Mouse (Mus musculus) neural tube, embryonic 10.5 days (tissue): ENCODE measurements at regions not wholly inside any gene's neighbourhood (a gene's known extent, or its start where the extent isn't known, plus 50 kb on each side); places are given as distances from the start of the nearest gene placed in this dataset.

Experiments
- DNase-seq: peaks from one replicate; pipeline ENCODE4 v3.0.0-alpha.2; 2017; ENCODE audit warnings: low spot score; ENCODE audit errors: extremely low spot score

DNA sequence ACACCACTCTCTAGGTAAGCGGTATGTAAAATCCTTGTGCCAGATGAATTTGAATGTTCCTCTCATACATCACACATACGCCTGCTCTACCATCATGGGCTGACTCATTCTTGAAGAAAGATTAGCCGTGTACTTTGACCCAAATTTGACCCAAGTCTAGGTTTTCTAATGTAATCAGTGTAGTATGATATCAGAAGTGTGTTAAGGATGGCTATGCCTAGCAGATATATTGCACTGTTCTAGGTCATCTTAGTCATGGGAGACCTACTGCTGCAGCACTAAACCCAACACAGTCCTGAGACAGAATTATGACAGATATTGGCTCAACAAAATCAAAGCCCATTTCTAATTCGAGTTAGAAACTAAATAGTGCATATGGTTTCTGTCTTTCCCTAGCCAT lies 255.1 kb downstream of the Fam49a start:
- no peak for DNase-seq

- no peak for DNase-seq
Observed at GRCm38 (mm10) chr12:12510764-12511163, 248.8 kb downstream of the Fam49a start.

GRCm38 (mm10) chr12:12509164-12509937 lies 247.4 kb downstream of the Fam49a start:
- DNase-seq, result no peak

DNA sequence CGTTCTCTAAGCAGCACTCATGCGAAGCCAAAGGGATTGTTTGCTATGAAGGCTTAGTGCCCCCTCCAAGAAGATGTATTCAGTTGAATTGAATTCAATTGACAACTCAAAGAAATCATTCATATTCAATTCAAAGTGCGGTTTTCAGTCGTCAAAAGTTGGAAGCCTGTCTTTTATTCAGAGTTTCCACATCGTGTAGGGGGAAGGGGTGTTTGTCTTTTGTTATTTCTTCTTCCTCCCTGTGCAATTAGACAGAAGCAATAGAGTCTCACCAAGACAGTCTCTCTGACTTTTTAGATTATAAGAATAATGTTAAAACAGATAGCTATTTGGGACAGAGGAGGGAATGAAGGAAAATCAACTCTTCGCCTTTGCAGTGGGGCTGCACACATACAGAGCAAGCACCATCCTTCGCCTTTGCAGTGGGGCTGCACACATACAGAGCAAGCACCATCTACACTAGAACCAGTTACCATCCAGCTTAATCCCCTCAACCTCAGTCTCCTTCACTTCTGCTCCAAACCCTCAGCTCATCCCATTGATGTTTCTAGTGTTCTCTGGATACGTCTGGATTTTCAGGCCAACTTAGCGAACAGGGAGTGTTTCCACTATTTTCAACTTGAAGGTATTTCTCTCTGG lies 246.7 kb downstream of the Fam49a start:
- no peak for DNase-seq

- DNase-seq, result no peak
Observed at GRCm38 (mm10) chr12:12506671-12507070, 244.7 kb downstream of the Fam49a start.

GRCm38 (mm10) chr12:12505590-12505989 lies 243.7 kb downstream of the Fam49a start:
- DNase-seq, result no peak

DNA sequence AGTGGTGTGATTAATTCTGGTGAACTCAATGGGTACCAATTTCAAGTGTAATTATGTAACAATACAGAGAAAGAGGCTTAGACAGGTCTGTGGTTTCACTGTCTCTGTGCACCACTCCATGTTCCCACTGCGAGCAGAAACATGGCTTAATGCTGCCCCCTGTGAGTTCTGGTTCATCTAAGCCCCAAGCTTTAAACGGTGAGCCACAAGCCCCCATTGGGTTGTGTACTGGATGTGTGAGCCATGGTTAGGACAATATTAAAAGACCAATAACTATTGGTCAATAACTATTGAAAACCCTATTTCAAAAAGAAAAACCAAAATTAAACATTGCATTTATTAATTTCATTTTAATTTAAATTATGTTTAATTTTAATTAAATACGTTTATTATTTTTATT lies 238.0 kb downstream of the Fam49a start:
- DNase-seq, result no peak

GRCm38 (mm10) chr12:12498621-12499020 lies 236.7 kb downstream of the Fam49a start:
- DNase-seq, result no peak

DNA sequence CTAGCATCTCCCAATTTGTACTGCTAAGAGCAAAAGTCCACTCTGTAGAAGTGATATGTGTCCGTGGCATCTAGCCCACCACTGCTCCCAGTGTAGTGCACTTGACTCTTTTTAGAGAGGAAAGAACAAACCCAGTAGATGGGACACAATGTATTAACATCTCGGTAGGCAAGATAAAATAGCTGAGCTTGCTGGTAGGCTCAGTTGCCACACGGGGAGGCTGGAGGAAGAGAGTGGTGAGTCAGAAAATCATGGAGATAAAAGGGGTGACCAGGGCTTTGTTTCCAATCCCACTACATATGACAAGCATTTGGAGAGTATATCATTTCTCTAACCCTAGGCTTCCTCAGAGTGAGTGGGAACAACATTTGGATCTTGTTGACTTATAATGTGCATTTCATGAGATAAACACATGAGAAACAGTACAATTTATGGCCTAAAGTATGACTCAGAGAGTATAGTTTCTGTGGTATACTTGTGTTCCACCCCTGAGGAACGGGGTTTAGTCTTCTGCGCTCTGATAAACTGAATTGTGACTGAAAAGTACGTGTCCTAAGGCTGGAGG lies 235.4 kb downstream of the Fam49a start:
- no peak for DNase-seq

DNA sequence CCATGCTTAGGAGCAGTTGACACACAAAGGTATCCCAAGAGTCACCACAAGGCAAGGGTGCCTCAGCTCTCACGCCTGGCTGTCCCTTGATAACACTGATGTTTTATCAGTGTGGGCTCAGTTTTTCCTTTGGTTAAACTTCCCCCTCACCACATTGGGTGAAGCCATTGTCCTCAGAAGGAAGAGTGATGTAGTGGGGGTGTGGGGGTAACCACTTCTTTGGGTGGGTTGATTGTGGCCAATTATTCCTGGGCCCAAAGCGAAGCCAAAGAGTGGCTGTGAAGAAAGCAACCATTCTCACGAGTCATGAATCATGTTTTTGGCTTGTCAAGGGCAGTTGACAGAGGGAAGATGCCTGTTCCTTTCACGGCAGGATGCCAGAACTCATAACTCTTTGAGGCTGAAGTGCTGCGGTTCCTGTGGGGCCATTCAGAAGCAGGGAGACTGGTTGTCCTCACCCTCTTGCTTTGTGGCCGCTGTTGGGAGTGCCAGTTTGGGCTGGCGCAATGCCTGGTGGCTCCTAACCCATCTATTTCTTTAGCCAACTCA lies 234.7 kb downstream of the Fam49a start:
- DNase-seq, result no peak

DNA sequence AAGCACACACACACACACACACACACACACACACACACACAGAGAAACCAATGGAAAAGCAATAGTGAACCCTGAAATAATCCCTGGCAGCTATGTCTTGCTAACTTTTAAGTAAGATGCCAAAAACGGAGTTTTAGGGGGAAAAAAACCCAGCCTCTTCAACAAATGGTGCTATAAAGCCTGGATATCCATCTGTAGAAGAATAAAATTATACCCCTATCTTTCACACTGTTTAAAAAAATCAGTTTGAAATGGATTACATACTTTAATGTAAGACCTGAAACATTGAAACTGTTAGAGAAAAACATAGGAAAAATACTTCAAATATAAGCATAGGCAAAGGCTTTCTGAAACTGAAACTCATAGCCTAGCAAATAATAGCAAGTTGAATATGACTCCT lies 228.2 kb downstream of the Fam49a start:
- DNase-seq, result no peak

GRCm38 (mm10) chr12:12488090-12488489 lies 226.2 kb downstream of the Fam49a start:
- no peak for DNase-seq

- DNase-seq, result no peak
Observed at GRCm38 (mm10) chr12:12486656-12487356, 224.9 kb downstream of the Fam49a start.

- DNase-seq, result no peak
Observed at GRCm38 (mm10) chr12:12484921-12485680, 223.2 kb downstream of the Fam49a start.

DNA sequence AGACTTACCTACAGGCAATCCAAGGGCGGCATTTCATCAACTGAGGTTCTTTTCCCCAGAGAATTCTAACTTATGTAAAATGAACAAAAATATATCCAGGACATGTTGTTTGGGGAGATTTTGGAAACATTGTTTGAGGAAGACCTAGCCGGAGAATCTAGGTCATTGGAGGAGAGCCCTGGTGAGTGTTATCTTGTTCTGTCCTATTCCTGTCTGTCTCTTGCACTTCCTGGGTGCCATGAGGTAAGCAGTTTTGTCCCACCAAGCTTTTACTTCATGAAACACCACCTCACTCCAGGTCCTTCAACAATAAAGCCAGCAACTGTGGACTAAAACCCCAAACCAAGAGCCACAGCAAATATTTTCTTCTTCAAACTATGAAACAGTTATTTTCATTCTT lies 218.5 kb downstream of the Fam49a start:
- no peak for DNase-seq

- no peak for DNase-seq
Observed at GRCm38 (mm10) chr12:12452086-12452485, 190.1 kb downstream of the Fam49a start.

DNA sequence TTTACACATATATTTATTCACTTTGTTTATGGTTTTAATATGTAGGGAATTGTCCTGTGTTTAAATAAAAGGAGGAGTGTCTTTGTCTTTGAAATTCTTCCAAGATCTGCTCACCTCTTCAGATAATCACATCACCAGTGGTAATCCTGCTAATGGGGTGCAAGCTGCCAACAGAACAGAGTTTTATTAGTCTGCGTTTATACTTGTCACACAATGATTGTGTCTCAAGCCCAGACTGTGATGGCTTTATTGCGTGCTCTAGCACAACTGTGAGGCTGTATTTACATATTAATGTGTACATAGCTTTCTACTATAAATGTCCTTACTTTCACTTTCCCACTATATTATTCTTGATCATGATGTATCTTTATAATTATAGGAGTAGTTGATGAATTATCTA lies 184.8 kb downstream of the Fam49a start:
- DNase-seq, result no peak

DNA sequence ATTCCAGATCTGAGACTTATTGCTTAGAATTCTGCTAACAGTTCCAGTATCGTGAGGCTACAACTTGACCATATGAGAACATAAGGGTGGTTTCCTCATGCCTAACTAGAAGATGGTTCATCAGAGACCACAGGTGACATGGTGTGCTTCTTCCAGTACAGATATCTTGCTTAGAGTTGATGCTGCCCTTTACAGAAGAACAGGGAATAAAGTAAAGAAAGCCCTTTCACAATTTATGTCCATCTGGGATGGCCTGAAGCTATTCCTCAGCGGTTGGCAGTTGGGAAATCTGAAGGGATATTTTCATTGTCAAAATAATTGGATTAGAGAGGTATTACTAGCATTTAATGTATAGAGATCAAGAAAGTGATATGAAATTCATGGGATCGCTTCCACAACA lies 184.3 kb downstream of the Fam49a start:
- DNase-seq, result no peak

GRCm38 (mm10) chr12:12442872-12443271 lies 180.9 kb downstream of the Fam49a start:
- DNase-seq, result no peak

GRCm38 (mm10) chr12:12436379-12436778 lies 174.4 kb downstream of the Fam49a start:
- DNase-seq, result no peak

GRCm38 (mm10) chr12:12432597-12432996 lies 170.7 kb downstream of the Fam49a start:
- no peak for DNase-seq
